Comparison of ENCODE assay signal across 24 mouse cellular contexts in genomic region chr1:83096935-83097334, GRCm38 (mm10). TPM values are rescaled to one million over a fixed set of nuclear protein-coding genes. Genes with fewer than 3 reads are reported as not detected.
DNase-seq lines count a peak whose midpoint lies in the region; ATAC-seq and TF ChIP-seq lines count a peak whose summit lies in the region.
"Had no signal": no experiment of that assay in that cellular context is flagged by ENCODE, and none has a peak within 500 bp of the region (broad histone marks: within the 10 kb centered on the region; RNA-seq: fewer than 3 reads in every experiment).

No protein-coding gene starts in this region.

- 0 out of 2 replicates have a peak, but pooled peaks cover 2% of the 10 kb centered on the region for H3K4me1 ChIP-seq in limb, embryonic 14.5 days (ENCODE audit: control insufficient read depth, insufficient read depth, low read length)
- 0 out of 2 replicates have a peak, but pooled peaks cover 3% of the 10 kb centered on the region for H3K4me1 ChIP-seq in limb, embryonic 10.5 days
- H3K4me1 ChIP-seq in intestine, postnatal 0 days (replicated peaks; ENCODE audit: control insufficient read depth, insufficient read depth, low read length), result 0 out of 2 replicates have a peak, but pooled peaks cover 12% of the 10 kb centered on the region
- H3K4me1 ChIP-seq in liver, embryonic 11.5 days (replicated peaks; ENCODE audit: control insufficient read depth, insufficient read depth, low read length), result no peaks in the 10 kb centered on the region

- H3K36me3 ChIP-seq in limb, embryonic 14.5 days (ENCODE audit: control insufficient read depth, insufficient read depth, low read length), result no peaks in the 10 kb centered on the region
- no peaks in the 10 kb centered on the region for H3K36me3 ChIP-seq in limb, embryonic 10.5 days
- no peaks in the 10 kb centered on the region for H3K36me3 ChIP-seq in intestine, postnatal 0 days (ENCODE audit: control insufficient read depth, insufficient read depth)
- H3K36me3 ChIP-seq in liver, embryonic 11.5 days (ENCODE audit: control insufficient read depth, insufficient read depth, low read length), result no peaks in the 10 kb centered on the region
- H3K36me3 ChIP-seq: embryonic facial prominence, embryonic 13.5 days; embryonic facial prominence, embryonic 15.5 days; forebrain, embryonic 15.5 days had no signal

- no peak for DNase-seq in limb, embryonic 14.5 days (ENCODE audit: low spot score)
- DNase-seq in limb, embryonic 10.5 days (ENCODE audit: low spot score), result no peak
- no peak for DNase-seq in liver, embryonic 11.5 days (ENCODE audit: low spot score)
- DNase-seq in lung, postnatal 4 days, result no peak
- DNase-seq: adrenal gland, postnatal 10 days; adrenal gland, postnatal 25 days; cerebellum, adult 11 months; cerebellum, adult 18-20 months; cerebellum, adult 8-10 months; cerebellum, adult 9-11 months; cerebellum, postnatal 14 days; cerebellum, postnatal 36 days; embryo, embryonic 11 days; forebrain, postnatal 0 days had no signal

- peak; percentile 30; the same call in 1 of the 2 replicates for ATAC-seq in limb, embryonic 14.5 days (ENCODE audit: low FRiP score, low read depth)
- peak; percentile 81 for ATAC-seq in intestine, postnatal 0 days
- ATAC-seq in liver, embryonic 11.5 days (replicated peaks; ENCODE audit: low FRiP score), result no peak
- ATAC-seq: forebrain, embryonic 13.5 days; forebrain, embryonic 15.5 days; forebrain, postnatal 0 days had no signal

- H3K9ac ChIP-seq in limb, embryonic 14.5 days (ENCODE audit: low read depth, low read length, severe bottlenecking), result no peak overlapping the region
- H3K9ac ChIP-seq in intestine, postnatal 0 days (ENCODE audit: low read depth, low read length), result no peak overlapping the region
- H3K9ac ChIP-seq in liver, embryonic 11.5 days (ENCODE audit: low read depth, low read length), result no peak overlapping the region
- H3K9ac ChIP-seq: embryonic facial prominence, embryonic 13.5 days; embryonic facial prominence, embryonic 15.5 days; forebrain, embryonic 13.5 days; forebrain, embryonic 15.5 days; forebrain, postnatal 0 days had no signal

- no peak overlapping the region for H3K4me3 ChIP-seq in limb, embryonic 14.5 days (replicated peaks; ENCODE audit: low read length)
- no peak overlapping the region for H3K4me3 ChIP-seq in limb, embryonic 10.5 days
- no peak overlapping the region for H3K4me3 ChIP-seq in intestine, postnatal 0 days (ENCODE audit: low read depth, low read length)
- H3K4me3 ChIP-seq in liver, embryonic 11.5 days (ENCODE audit: low read depth, low read length), result no peak overlapping the region
- H3K4me3 ChIP-seq: embryonic facial prominence, embryonic 13.5 days; embryonic facial prominence, embryonic 15.5 days; forebrain, embryonic 13.5 days; forebrain, embryonic 15.5 days had no signal

- no peaks in the 10 kb centered on the region for H3K27me3 ChIP-seq in limb, embryonic 14.5 days (ENCODE audit: control insufficient read depth, insufficient read depth, low read length)
- H3K27me3 ChIP-seq in limb, embryonic 10.5 days (ENCODE audit: low read depth, poor library complexity, severe bottlenecking), result no peaks in the 10 kb centered on the region
- no peaks in the 10 kb centered on the region for H3K27me3 ChIP-seq in intestine, postnatal 0 days (replicated peaks; ENCODE audit: control insufficient read depth, insufficient read depth, low read length)
- H3K27me3 ChIP-seq in liver, embryonic 11.5 days (replicated peaks; ENCODE audit: control insufficient read depth, insufficient read depth, low read length), result no peaks in the 10 kb centered on the region
- H3K27me3 ChIP-seq: embryonic facial prominence, embryonic 13.5 days; embryonic facial prominence, embryonic 15.5 days; forebrain, embryonic 13.5 days; forebrain, embryonic 15.5 days had no signal

- H3K4me2 ChIP-seq in limb, embryonic 14.5 days (replicated peaks; ENCODE audit: low read depth, low read length, severe bottlenecking), result no peak overlapping the region
- no peak overlapping the region for H3K4me2 ChIP-seq in intestine, postnatal 0 days (replicated peaks; ENCODE audit: low read depth)
- H3K4me2 ChIP-seq in liver, embryonic 11.5 days, result no peak overlapping the region
- H3K4me2 ChIP-seq: embryonic facial prominence, embryonic 13.5 days; embryonic facial prominence, embryonic 15.5 days; forebrain, embryonic 13.5 days; forebrain, embryonic 15.5 days had no signal

- 42% methylated on average over 4 of the region's 4 CpGs for WGBS in limb, embryonic 14.5 days
- WGBS in limb, embryonic 10.5 days, result 87% methylated on average over 4 of the region's 4 CpGs
- 44% methylated on average over 4 of the region's 4 CpGs for WGBS in intestine, postnatal 0 days
- 83% methylated on average over 4 of the region's 4 CpGs for WGBS in liver, embryonic 11.5 days

- TF ChIP-seq CTCF in intestine, postnatal 0 days (IDR thresholded peaks at IDR 0.05; ENCODE audit: low read depth), result no peak

- H3K27ac ChIP-seq in limb, embryonic 14.5 days (replicated peaks; ENCODE audit: low read depth, low read length), result no peak overlapping the region
- H3K27ac ChIP-seq in limb, embryonic 10.5 days, result no peak overlapping the region
- H3K27ac ChIP-seq in intestine, postnatal 0 days (ENCODE audit: low read depth, low read length), result peak overlapping the region; percentile 73
- H3K27ac ChIP-seq in liver, embryonic 11.5 days (ENCODE audit: low read depth, low read length), result no peak overlapping the region
- H3K27ac ChIP-seq: embryonic facial prominence, embryonic 13.5 days; embryonic facial prominence, embryonic 15.5 days; forebrain, embryonic 13.5 days; forebrain, embryonic 15.5 days had no signal

- no peaks in the 10 kb centered on the region for H3K9me3 ChIP-seq in limb, embryonic 14.5 days (ENCODE audit: control insufficient read depth, low read length)
- H3K9me3 ChIP-seq in limb, embryonic 10.5 days (replicated peaks), result no peaks in the 10 kb centered on the region
- no peaks in the 10 kb centered on the region for H3K9me3 ChIP-seq in intestine, postnatal 0 days (ENCODE audit: control insufficient read depth)
- no peaks in the 10 kb centered on the region for H3K9me3 ChIP-seq in liver, embryonic 11.5 days (ENCODE audit: control insufficient read depth, low read length)
- H3K9me3 ChIP-seq: embryonic facial prominence, embryonic 13.5 days; embryonic facial prominence, embryonic 15.5 days; forebrain, embryonic 13.5 days; forebrain, embryonic 15.5 days had no signal

- no peak for TF ChIP-seq POLR2A in limb, embryonic 14.5 days (IDR thresholded peaks at IDR 0.05; ENCODE audit: borderline replicate concordance, extremely low read depth, insufficient read depth, insufficient read length)

RNA-seq across cellular contexts. Expression of gene Ccl20, which starts 19.6 kb away (rescaled TPM):
- polyA plus RNA-seq in limb, embryonic 14.5 days (2012; rRNA removed), result 0.13 TPM in 1 of 2 replicates, not detected in the other
- not detected in 2 replicates for polyA plus RNA-seq in limb, embryonic 14.5 days (2014; fragmentation: Nextera tagmentation; extraction: Ambion mirVana)
- not detected in 2 replicates for polyA plus RNA-seq in limb, embryonic 10.5 days (2016; fragmentation: Nextera tagmentation; extraction: Ambion mirVana)
- 13.2 and 28.1 TPM in 2 replicates for polyA plus RNA-seq in intestine, postnatal 0 days (2015; fragmentation: Nextera tagmentation; extraction: Ambion mirVana)
- polyA plus RNA-seq in liver, embryonic 11.5 days (2014; fragmentation: Nextera tagmentation; extraction: Ambion mirVana), result 0.23 TPM in 1 of 2 replicates, not detected in the other
- polyA plus RNA-seq: adrenal gland, adult 2 months; C2C12; embryonic facial prominence, embryonic 11.5 days; embryonic facial prominence, embryonic 13.5 days; forebrain, embryonic 11.5 days; forebrain, embryonic 13.5 days; forebrain, embryonic 15.5 days had no signal

RNA-seq across cellular contexts. Expression of gene Krtap28-13, which starts 36.2 kb away (rescaled TPM):
- polyA plus RNA-seq in limb, embryonic 14.5 days (2012; rRNA removed), result 0.09 and 0.13 TPM in 2 replicates
- polyA plus RNA-seq in limb, embryonic 14.5 days (2014; fragmentation: Nextera tagmentation; extraction: Ambion mirVana), result not detected in 2 replicates
- polyA plus RNA-seq in limb, embryonic 10.5 days (2016; fragmentation: Nextera tagmentation; extraction: Ambion mirVana), result not detected in 2 replicates
- polyA plus RNA-seq in intestine, postnatal 0 days (2015; fragmentation: Nextera tagmentation; extraction: Ambion mirVana), result 0.12 TPM in 1 of 2 replicates, not detected in the other
- polyA plus RNA-seq in liver, embryonic 11.5 days (2014; fragmentation: Nextera tagmentation; extraction: Ambion mirVana), result not detected in 2 replicates
- polyA plus RNA-seq: adrenal gland, adult 2 months; brain, embryonic 14.5 days; C2C12; embryonic facial prominence, embryonic 11.5 days; embryonic facial prominence, embryonic 13.5 days; forebrain, embryonic 11.5 days; forebrain, embryonic 13.5 days; forebrain, embryonic 15.5 days; forebrain, postnatal 0 days had no signal

RNA-seq across cellular contexts. Expression of gene A030005K14Rik, which starts 37.8 kb away (rescaled TPM):
- not detected in 2 replicates for polyA plus RNA-seq in limb, embryonic 14.5 days (2012; rRNA removed)
- polyA plus RNA-seq in limb, embryonic 14.5 days (2014; fragmentation: Nextera tagmentation; extraction: Ambion mirVana), result not detected in 2 replicates
- polyA plus RNA-seq in limb, embryonic 10.5 days (2016; fragmentation: Nextera tagmentation; extraction: Ambion mirVana), result not detected in 2 replicates
- polyA plus RNA-seq in intestine, postnatal 0 days (2015; fragmentation: Nextera tagmentation; extraction: Ambion mirVana), result not detected in 2 replicates
- not detected in 2 replicates for polyA plus RNA-seq in liver, embryonic 11.5 days (2014; fragmentation: Nextera tagmentation; extraction: Ambion mirVana)
- polyA plus RNA-seq: adrenal gland, adult 2 months; brain, embryonic 14.5 days; C2C12; embryonic facial prominence, embryonic 11.5 days; embryonic facial prominence, embryonic 13.5 days; forebrain, embryonic 11.5 days; forebrain, embryonic 13.5 days; forebrain, embryonic 15.5 days; forebrain, postnatal 0 days had no signal

RNA-seq across cellular contexts. Expression of gene Gm47969, which starts 52.2 kb away (rescaled TPM):
- polyA plus RNA-seq in limb, embryonic 14.5 days (2012; rRNA removed), result not detected in 2 replicates
- not detected in 2 replicates for polyA plus RNA-seq in limb, embryonic 14.5 days (2014; fragmentation: Nextera tagmentation; extraction: Ambion mirVana)
- not detected in 2 replicates for polyA plus RNA-seq in limb, embryonic 10.5 days (2016; fragmentation: Nextera tagmentation; extraction: Ambion mirVana)
- polyA plus RNA-seq in intestine, postnatal 0 days (2015; fragmentation: Nextera tagmentation; extraction: Ambion mirVana), result not detected in 2 replicates
- not detected in 2 replicates for polyA plus RNA-seq in liver, embryonic 11.5 days (2014; fragmentation: Nextera tagmentation; extraction: Ambion mirVana)
- polyA plus RNA-seq: adrenal gland, adult 2 months; brain, embryonic 14.5 days; C2C12; embryonic facial prominence, embryonic 11.5 days; embryonic facial prominence, embryonic 13.5 days; forebrain, embryonic 11.5 days; forebrain, embryonic 13.5 days; forebrain, embryonic 15.5 days; forebrain, postnatal 0 days had no signal

RNA-seq across cellular contexts. Expression of gene Krtap28-10, which starts 54.7 kb away (rescaled TPM):
- not detected in 2 replicates for polyA plus RNA-seq in limb, embryonic 14.5 days (2012; rRNA removed)
- polyA plus RNA-seq in limb, embryonic 14.5 days (2014; fragmentation: Nextera tagmentation; extraction: Ambion mirVana), result not detected in 2 replicates
- not detected in 2 replicates for polyA plus RNA-seq in limb, embryonic 10.5 days (2016; fragmentation: Nextera tagmentation; extraction: Ambion mirVana)
- not detected in 2 replicates for polyA plus RNA-seq in intestine, postnatal 0 days (2015; fragmentation: Nextera tagmentation; extraction: Ambion mirVana)
- polyA plus RNA-seq in liver, embryonic 11.5 days (2014; fragmentation: Nextera tagmentation; extraction: Ambion mirVana), result not detected in 2 replicates
- polyA plus RNA-seq: adrenal gland, adult 2 months; brain, embryonic 14.5 days; C2C12; embryonic facial prominence, embryonic 11.5 days; embryonic facial prominence, embryonic 13.5 days; forebrain, embryonic 11.5 days; forebrain, embryonic 13.5 days; forebrain, embryonic 15.5 days; forebrain, postnatal 0 days had no signal

Comparison
In these comparisons a context has a peak if more than half of its experiments do, and no peak if none do; other contexts are left out.
1. RNA of gene Ccl20, which starts 19.6 kb away (polyA plus RNA-seq): 13.2 to 28.1 TPM in intestine, postnatal 0 days; 0.23 TPM in liver, embryonic 11.5 days, 0.13 TPM in limb, embryonic 14.5 days and not detected in limb, embryonic 10.5 days; every median in the first group is over 10 times any median in the second.